Mouse (Mus musculus) thymus, postnatal 25 days (tissue): ENCODE measurements around the gene Srpk2.
A peak's percentile ranks its signal among the peaks of the same experiment; 100 is the strongest.
"Not testable (repeated sequence)": the region's sequence is repeated elsewhere in the genome, so short reads cannot be mapped to it uniquely, and the experiment has no call there.

Experiments
- DNase-seq: peaks from one replicate; pipeline ENCODE4 v3.0.0; 2022

Srpk2 gene

DNA sequence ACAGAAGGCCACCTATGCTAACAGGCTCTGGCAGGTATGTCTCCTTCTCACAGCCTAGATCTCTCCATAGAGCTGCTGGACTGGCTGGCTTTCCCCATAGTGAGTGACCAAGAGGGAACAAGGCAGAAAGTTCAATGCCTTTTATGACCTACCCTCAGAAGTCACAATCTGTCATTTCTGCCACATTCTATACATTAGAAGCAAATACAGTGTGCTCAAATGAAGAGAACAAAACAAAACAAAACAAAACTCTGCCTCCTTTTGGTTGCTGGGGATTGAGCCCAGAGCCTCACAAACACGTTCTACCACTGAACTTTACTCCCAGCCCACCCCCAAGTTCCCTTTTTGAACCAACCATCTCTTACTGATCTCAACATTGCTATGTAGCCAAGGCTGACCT is at the start of gene Srpk2:
Srpk2 (minus strand) TSS at position 101 of the 400 bp plus-strand sequence.
- DNase-seq = no peak

- DNase-seq = no peak
Observed at GRCm38 (mm10) chr5:23721956-23722355, 37.5 kb upstream of the Srpk2 start.

GRCm38 (mm10) chr5:23718881-23719328 is 34.5 kb upstream of the Srpk2 start:
- no peak for DNase-seq

DNA sequence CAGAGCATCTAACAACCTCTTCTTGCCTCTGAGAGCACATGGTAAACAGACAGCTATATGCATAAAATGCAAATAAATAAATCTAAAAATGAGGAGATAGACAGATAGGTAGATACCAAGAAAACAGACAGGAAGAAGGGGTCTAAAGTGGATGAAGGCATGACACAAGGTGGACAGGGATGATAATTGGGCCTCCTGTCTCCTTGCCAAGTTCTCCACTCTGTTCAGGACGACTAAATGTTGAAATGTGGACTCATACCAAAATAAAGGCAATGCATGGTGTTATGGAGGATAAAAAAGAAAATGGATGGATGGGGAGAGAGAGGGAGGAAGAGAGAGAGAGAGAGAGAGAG is 33.7 kb upstream of the Srpk2 start:
- DNase-seq = no peak

GRCm38 (mm10) chr5:23717469-23718181 is 33.2 kb upstream of the Srpk2 start:
- no peak for DNase-seq

- DNase-seq = no peak
Observed at GRCm38 (mm10) chr5:23713401-23714335, 29.3 kb upstream of the Srpk2 start.

- peak; percentile 84 for DNase-seq
Observed at GRCm38 (mm10) chr5:23712130-23713001, 27.9 kb upstream of the Srpk2 start.

GRCm38 (mm10) chr5:23711671-23712129 is 27.3 kb upstream of the Srpk2 start:
- DNase-seq = peak; percentile 17

GRCm38 (mm10) chr5:23711244-23711643 is 26.8 kb upstream of the Srpk2 start:
- no peak for DNase-seq

DNA sequence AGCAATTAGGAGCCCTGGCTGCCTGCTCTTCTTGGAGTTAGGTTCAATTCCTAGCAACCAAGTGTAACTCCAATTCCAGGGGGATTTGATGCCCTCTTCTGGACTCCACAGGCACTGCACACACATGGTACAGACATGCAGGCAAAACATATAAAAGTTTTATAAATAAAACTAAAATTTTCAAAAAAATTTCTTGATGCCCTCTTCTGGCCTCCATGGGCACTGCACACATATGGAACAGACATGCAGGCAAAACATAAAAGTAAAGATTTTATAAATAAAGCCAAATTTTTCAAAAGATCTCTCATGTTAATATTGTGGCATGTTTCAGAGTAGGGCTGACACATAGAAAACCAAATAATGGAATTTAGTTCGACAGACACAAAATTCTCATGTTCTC is 25.2 kb upstream of the Srpk2 start:
- DNase-seq = no peak

DNA sequence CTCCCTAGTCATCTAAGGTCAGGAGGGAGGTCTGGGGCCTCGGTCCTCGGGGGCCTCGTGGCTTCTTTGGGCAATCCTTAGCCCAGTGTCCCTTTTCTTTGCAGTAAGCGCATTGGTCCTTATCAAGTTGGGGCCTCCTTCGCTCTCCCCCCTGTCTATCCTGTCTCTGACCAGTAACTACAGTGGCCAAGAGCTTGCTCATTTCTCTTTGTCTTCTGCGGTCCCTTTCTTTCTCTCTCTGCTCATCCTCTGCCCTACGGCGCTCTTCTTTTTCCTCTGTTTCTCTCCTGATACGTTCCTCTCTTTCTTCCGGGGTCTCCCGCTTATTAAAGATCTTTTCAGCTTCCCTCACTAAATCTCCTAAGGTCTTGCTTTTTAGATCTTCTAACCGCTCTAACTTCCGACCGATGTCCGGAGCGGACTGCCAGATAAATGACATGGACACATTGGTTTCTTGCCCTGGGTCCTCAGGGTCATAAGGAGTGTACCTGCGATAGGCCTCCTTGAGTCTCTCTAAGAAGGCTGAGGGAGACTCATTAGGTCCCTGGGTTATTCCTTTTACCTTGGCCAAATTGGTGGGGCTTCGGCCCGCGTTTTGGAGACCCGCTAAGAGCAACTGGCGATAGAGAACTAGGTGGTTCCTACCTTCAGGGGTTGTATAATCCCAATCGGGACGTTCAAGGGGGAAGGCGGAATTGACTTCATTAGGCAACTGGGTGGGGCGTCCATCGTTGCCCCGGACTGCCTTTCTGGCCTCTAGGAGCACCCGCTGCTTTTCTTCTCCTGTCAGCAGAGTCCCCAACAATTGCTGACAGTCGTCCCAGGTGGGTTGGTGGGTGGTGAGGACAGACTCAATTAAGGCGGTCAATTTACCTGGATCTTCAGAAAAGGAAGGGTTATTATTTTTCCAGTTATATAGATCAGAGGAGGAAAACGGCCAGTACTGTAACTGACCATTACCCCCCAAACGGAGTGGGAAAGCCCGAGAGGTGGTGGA is 22.5 kb upstream of the Srpk2 start:
- DNase-seq = not testable (repeated sequence)

GRCm38 (mm10) chr5:23697457-23697856 is 13.0 kb upstream of the Srpk2 start:
- DNase-seq = no peak

DNA sequence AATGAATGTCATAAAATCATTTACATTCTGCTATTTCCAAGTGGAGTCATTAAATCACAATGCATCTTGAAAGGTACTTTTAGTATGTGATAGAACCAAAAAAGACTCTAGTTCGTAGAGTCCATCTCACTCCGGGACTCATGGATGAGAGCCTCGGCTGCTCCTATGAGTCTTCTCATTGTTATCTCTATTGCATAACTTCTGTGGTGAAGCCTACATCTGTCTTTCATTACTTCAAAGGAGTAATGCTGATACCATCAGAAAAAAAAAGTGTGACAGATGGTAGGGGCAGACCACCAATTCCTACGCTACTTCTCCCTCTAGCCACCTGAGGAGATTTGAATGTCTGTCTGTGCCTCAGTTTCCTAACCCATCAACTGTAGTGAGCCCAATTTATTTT is 986 bp downstream of the Srpk2 start:
- DNase-seq = no peak

DNA sequence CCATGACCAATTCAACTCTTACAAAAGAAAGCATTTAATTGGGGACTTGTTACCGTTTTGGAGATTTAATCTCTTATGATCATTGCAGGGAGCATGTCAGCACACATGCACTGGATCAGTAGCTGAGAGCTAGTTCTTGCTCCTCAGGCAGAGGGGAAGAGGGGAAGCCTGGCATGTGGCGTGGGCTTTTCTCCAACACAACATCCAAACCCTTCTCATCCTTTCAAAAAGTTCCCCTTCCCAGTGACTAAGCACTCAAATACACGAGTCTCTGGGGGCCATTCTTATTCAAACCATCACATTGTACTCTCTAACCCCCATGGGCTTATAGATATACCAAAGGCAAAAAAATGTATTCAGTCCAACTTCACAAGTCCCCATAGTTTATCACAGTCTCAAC is 5.4 kb downstream of the Srpk2 start:
- DNase-seq = no peak

- no peak for DNase-seq
Observed at GRCm38 (mm10) chr5:23677883-23678282, 6.5 kb downstream of the Srpk2 start.

DNA sequence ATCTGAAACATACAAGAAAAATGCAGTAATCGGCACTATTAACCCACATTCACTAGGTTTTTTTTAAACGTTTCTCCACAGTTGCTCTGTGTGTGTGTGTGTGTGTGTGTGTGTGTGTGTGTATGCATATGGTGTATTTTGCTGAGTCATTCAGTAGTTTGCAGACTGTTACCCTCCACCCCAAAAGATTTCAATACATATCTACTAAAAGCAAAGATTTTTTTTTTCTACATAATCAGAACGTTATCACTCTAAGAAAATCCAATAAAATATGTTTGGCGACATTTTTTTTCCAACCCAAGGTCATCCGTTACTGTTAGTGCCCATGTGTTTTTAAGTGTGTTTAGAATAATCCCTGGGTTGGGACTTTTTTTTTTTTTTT is 7.4 kb downstream of the Srpk2 start:
- no peak for DNase-seq

DNA sequence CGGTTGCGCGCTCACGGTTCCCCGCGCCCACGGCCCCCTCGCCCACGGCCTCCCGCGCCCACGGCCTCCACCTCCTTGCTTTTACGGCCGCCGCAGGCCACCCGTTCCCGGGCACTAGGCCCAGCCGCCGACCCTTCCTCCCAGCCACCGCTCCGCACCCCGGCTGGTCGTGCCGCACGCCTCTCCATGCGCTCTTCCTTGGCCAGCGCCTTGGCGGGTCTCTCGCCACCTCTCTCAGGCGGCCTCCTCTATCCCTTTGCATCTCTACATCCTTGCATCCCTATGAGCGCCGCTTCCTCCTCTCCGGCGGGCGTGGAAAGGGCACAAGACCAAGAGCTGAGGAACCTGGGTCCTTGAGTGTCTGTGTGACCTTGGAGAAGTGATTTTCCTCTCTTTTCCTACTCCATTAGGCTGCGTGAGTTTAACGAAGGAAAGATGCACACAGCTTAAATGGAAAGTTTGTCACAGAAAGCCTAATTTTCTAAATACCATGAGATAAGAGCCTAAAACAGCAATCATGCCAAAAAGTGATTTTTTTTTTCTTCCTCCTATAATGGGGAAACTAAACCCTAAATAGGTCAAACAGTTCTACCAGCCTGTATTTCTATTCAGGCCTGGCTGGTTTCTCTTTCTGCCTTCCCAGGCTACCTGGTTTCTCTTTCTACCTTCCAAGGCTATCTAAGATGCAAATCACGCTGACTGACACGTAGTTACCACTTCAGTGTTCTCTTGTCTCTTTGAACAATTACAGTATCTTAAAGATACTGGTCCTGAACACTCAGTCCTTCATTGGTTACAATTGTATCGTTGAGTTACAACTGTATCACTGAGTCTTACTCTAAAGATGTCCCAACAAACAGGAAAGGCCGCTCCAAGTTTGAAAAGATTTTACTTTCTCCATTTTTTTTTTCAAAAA is 8.0 kb downstream of the Srpk2 start:
- no peak for DNase-seq

GRCm38 (mm10) chr5:23675499-23676155 is 8.8 kb downstream of the Srpk2 start:
- DNase-seq = peak; percentile 74

GRCm38 (mm10) chr5:23674829-23675498 is 9.5 kb downstream of the Srpk2 start:
- DNase-seq = peak; percentile 56
